Mouse (Mus musculus) spleen, adult 2 months (tissue): Measurements from ENCODE around the gene Mmp14. TPM values are rescaled to one million over a fixed set of nuclear protein-coding genes. Genes with fewer than 3 reads are reported as not detected.

Source experiments
- DNase-seq, 2 experiments: peaks; one replicate each; pipeline versions ENCODE4 v3.0.0 to v3.0.0-alpha.2; 2012 to 2021; ENCODE audit warnings: low spot score in 2 of 2, low read depth in 1 of 2
- H3K27ac ChIP-seq: fragments of 200-500 bp; 2 replicates; pipeline ENCODE4 v1.5.1; 2012; ENCODE audit warnings: low read length, inconsistent platforms; ENCODE audit not compliant: insufficient read depth
- H3K27me3 ChIP-seq: fragments of 200-500 bp; 2 replicates; pipeline ENCODE4 v1.6.1; 2012; ENCODE audit warnings: mild to moderate bottlenecking, moderate library complexity, low read length, inconsistent platforms; ENCODE audit not compliant: control insufficient read depth, insufficient read depth
- H3K36me3 ChIP-seq: fragments of 200-500 bp; 2 replicates; pipeline ENCODE4 v1.6.1; 2012; ENCODE audit warnings: mild to moderate bottlenecking, low read length, inconsistent platforms; ENCODE audit not compliant: control insufficient read depth, insufficient read depth
- H3K4me1 ChIP-seq: fragments of 200-500 bp; 2 replicates; pipeline ENCODE4 v1.6.1; 2011; ENCODE audit warnings: inconsistent platforms; ENCODE audit not compliant: control insufficient read depth, insufficient read depth, insufficient read length
- H3K4me3 ChIP-seq: fragments of 200-500 bp; 2 replicates; pipeline ENCODE4 v1.5.1; 2011; ENCODE audit warnings: mild to moderate bottlenecking, inconsistent platforms; ENCODE audit not compliant: insufficient read depth, insufficient read length; ENCODE audit errors: extremely low read depth
- CTCF ChIP-seq: fragments of 200-500 bp; IDR thresholded peaks from 2 replicates; pipeline ENCODE4 v1.5.1; 2011; ENCODE audit warnings: mild to moderate bottlenecking, inconsistent platforms; ENCODE audit not compliant: insufficient read depth, insufficient read length, insufficient replicate concordance; ENCODE audit errors: extremely low read depth
- POLR2A ChIP-seq: fragments of 200-500 bp; IDR thresholded peaks from 2 replicates; pipeline ENCODE4 v1.6.1; 2011; ENCODE audit warnings: low read depth, low read length, inconsistent platforms
- WGBS: fragments of 180-500 bp; shearing (Covaris S2); methylation state at CpG from one replicate; pipeline ENCODE4 v1.1.7; 2018; 5-methylcytosine and 5-hydroxymethylcytosine counted together
- polyA plus RNA-seq: library from polyadenylated mRNA; depleted of rRNA; stranded (reverse); fragments of >200 nt; gene quantifications from 2 replicates; pipeline ENCODE4 v1.2.3, GENCODE M21; 2012

The Mmp14 gene
- polyA plus RNA-seq, 1 experiment: 42.0 TPM

DNA sequence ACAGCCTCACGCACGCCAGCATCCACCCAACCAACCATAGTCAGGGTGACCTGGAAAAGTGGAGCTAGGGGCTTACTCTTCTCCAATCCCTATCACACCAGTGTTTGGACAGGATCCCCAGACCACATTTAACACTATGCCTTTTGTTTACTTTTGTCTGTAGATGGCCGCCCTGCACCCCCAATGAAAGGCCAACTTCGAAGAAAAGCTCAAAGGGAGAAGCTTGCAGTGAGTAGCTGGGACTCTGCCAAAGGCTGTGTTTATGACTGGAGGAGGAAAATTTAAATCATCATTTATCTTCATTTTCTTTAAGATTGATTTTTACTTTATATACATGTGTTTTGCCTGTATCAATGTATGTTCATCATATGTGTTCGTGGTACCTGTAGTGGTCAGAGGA is 3.0 kb upstream of the Mmp14 start:
- TF ChIP-seq POLR2A: no peak
- TF ChIP-seq CTCF: no peak
- Histone ChIP-seq H3K36me3 (no peaks in the 10 kb centered on the region), H3K27me3 (peaks cover 8% of the 10 kb centered on the region; the same call in 1 of the 2 replicates), H3K4me3 (no peak overlapping the region), H3K27ac (no peak overlapping the region), H3K4me1 (peaks cover 8% of the 10 kb centered on the region)
- DNase-seq: no peak
- WGBS: 93% methylated on average over 5 of the region's 5 CpGs

DNA sequence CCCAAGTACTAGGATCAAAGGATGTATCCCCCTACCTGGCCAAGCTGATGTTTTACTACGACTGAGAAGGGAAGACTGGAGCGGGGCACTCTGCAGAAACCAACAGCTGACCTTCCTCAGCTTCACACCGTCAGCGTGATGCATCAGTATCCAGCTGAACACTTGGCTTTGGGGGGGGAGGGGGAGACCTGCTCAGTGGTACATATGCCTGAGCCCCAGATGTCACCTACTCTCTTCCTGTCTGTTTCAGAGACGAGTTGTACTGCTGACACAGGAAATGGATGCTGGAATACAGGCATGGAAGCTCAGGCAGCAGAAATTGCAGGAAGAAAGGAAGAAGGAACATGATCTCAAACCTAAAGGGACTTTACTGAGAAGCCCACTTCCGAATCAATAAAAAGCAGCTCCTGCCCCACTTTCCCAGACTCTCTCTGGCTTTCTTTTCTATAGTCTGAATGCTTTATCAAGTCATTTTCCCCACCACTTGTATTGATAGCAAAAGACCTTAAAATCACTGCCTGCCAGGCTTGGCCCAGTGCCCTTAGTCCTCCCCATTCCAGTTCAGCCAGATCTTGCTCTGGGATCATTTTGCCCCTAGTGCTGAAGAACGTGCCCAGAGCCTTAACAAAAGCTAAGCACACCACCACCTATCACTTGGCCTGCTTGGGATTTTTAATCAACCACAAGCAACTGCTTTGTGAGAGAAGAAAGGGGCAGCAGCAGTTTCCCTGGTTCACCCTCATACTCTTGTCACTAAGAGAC is 1.9 kb upstream of the Mmp14 start:
- Histone ChIP-seq H3K27ac (no peak overlapping the region), H3K4me1 (peaks cover 4% of the 10 kb centered on the region), H3K4me3 (no peak overlapping the region), H3K27me3 (peaks cover 8% of the 10 kb centered on the region; the same call in 1 of the 2 replicates), H3K36me3 (no peaks in the 10 kb centered on the region)
- TF ChIP-seq POLR2A: no peak
- TF ChIP-seq CTCF: no peak
- 67% methylated on average over 7 of the region's 7 CpGs for WGBS
- no peak for DNase-seq

DNA sequence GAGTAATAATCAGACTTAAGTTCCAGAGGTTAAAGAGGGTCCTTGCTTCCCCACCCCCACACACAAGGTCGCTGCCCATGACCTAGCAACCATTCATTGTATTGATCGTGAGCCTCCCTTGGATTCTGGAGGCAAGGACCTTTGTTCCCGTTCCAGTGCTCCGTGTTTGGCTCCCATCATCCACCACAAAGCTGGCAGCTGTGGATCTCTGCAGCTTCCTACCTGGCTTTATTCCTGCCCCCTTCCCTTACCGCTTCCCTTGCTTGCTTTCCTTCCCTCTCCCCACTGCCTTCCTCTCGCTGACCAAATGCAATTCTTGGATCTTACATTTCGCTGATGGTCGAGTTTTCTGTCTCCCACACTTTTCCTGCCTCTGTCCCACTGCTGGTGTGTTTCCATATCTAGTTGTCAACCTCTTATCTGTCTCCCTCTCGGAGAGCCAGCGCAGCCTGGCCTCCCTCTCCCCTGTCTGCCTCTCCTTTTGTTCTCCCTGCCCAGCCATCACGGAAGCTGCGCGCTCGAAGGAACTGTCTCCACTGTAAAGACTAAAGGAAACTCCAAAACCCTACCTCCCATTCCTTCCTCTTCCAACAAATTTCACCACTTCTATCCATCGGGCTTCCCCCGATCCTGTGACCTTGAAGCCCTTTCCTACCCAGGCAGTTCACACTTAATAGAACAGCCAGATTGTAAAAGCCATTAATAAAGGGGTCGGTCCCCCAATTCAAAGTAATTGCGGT is 836 bp upstream of the Mmp14 start:
- Histone ChIP-seq H3K27me3 (peaks cover 8% of the 10 kb centered on the region; the same call in 1 of the 2 replicates), H3K36me3 (no peaks in the 10 kb centered on the region), H3K4me1 (peaks cover 4% of the 10 kb centered on the region), H3K4me3 (no peak overlapping the region), H3K27ac (0 out of 2 replicates have a peak overlapping the region, but pooled peaks have one; percentile 6)
- TF ChIP-seq CTCF: no peak
- TF ChIP-seq POLR2A: no peak
- 75% methylated on average over 18 of the region's 18 CpGs for WGBS
- DNase-seq: no peak

DNA sequence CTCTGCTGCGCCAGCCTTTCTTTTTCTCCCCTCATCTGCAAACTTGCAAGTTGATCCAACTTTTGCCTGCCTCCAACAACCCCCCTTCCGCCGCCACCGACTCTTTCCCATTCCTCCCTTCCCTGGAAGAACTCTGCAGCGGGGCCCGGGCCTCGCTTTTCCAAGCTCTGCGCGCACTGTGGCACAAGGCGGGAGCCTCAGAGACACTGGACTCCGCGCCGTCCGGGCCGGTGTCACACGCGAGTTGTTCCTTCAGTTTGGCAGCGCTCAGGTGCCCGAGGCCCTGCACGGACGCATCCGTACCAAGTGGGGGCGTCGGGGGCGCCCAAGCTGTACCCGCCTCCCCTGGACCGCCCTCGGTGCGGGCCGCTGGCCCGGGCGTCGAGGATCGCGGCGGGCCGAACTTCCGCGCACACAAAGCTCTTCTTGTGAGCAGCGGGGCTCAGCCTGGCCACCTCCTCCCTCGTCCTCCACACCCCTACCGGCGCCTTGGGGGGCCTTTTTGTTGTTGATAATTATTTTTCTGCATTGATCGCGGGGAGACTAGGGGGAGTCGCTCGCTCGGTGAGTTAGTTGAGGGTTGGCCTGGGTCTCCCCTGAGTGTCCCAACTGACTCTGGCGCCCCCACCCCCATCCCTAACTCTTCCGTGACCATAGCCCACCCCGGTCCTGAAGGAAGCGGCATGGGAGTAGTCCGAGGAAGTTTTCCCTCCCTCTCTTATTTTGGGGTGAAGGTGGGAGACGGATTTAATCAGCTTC is 845 bp downstream of the Mmp14 start:
- DNase-seq: no peak
- Histone ChIP-seq H3K4me3 (peak overlapping the region; percentile 56), H3K4me1 (peaks cover 4% of the 10 kb centered on the region), H3K27me3 (peaks cover 8% of the 10 kb centered on the region; the same call in 1 of the 2 replicates), H3K27ac (peak overlapping the region; percentile 32), H3K36me3 (no peaks in the 10 kb centered on the region)
- no peak for TF ChIP-seq POLR2A
- no peak for TF ChIP-seq CTCF
- 19% methylated on average over 54 of the region's 54 CpGs for WGBS

DNA sequence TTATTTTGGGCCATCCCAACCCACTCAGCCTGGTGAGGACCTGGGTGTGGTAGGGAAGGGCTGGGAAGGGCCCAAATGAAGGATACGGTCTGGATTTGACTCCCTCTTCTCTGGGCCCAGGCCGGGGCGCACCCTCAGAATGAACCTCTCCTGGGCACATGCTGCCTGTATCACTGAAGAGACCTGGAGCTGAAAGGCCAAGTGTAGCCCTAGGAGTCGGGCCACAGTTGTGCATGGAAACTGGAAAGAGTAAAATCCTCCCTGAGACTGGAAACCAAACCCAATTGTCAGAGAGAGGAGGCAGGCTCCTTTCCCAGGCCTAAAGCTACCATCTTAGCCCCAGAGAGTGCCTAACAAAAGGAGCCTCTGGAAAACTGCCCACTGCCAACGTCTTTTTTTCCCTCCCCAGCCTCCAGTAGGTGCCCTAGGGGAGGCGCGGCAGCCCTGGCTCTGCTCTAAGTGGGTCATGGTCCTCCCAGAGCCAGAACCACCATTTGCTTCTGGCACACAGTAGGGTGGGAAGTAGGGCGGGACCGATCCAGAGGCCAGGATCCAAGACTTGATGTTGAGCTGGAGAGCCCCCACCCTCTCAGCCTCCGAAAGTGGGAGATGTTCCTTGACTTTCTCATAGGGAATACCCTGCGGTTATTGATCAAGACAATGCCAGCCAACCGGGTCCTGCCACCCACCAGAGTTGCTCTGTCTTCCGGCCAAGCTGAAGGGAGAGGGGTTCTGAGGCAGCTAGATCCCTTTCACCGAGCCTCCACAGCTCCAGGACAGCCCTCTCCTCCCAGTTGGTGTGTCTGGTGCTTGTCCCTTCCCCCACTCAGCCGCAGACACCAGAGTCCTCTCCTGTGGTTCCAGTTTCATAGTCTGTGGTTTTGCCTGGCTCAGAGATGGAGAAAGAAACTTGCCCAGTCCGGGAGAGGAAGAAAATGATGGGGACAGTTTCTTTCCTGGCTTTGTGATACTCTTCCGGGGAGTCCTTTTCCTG is 1.7 kb downstream of the Mmp14 start:
- H3K4me1 ChIP-seq: peaks cover 4% of the 10 kb centered on the region

More for the DNA sequence above, 1.7 kb downstream of the Mmp14 start:
- Histone ChIP-seq H3K27ac (peak overlapping the region; percentile 17; the same call in 1 of the 2 replicates), H3K36me3 (no peaks in the 10 kb centered on the region), H3K4me3 (peak overlapping the region; percentile 56; the same call in 1 of the 2 replicates), H3K27me3 (peaks cover 8% of the 10 kb centered on the region; the same call in 1 of the 2 replicates)
- TF ChIP-seq POLR2A (no peak), CTCF (no peak)
- WGBS: 59% methylated on average over 17 of the region's 17 CpGs
- DNase-seq: no peak
